Mouse (Mus musculus): Measurements from ENCODE around the gene Hist2h2ac.
"Not testable (repeated sequence)": the region's sequence is repeated elsewhere in the genome, so short reads cannot be mapped to it uniquely, and the experiment has no call there.

The Hist2h2ac gene

GRCm38 (mm10) chr3:96249034-96249345, 28.3 kb upstream of the Hist2h2ac start:
- DNase-seq (ENCODE audit: low read depth, low spot score) = no peak

GRCm38 (mm10) chr3:96248141-96249033, 27.7 kb upstream of the Hist2h2ac start:
- DNase-seq (ENCODE audit: low read depth, low spot score) = peak; percentile 32

GRCm38 (mm10) chr3:96247356-96248140, 26.9 kb upstream of the Hist2h2ac start:
- peak; percentile 65 for DNase-seq (ENCODE audit: low read depth, low spot score)

GRCm38 (mm10) chr3:96246427-96246856, 25.8 kb upstream of the Hist2h2ac start, which contains the start of gene Hist2h3c1:
TSS of gene Hist2h3c1 (plus strand) at chr3:96246685.
- not testable (repeated sequence) for DNase-seq (ENCODE audit: low read depth, low spot score)

DNA sequence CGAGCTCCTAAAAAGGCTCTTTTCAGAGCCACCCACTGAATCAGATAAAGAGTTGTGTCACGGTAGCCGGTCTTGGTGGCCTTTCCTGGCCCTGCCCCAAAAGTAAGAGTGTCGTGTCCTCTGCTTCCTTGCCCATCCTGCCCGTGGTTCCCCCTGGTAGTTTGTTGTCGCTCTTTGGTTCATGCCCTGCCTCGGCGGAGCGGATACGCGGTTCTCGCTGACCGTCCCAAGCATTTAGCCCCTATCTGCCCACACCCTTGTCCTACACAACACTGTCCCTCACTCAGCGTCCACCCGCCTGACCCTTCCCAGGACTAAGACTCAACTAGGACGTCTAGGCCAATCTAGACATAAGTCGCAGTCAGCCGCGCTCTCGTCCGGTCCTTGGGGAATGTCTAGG, 25.3 kb upstream of the Hist2h2ac start:
- DNase-seq (ENCODE audit: low read depth, low spot score) = not testable (repeated sequence)

DNA sequence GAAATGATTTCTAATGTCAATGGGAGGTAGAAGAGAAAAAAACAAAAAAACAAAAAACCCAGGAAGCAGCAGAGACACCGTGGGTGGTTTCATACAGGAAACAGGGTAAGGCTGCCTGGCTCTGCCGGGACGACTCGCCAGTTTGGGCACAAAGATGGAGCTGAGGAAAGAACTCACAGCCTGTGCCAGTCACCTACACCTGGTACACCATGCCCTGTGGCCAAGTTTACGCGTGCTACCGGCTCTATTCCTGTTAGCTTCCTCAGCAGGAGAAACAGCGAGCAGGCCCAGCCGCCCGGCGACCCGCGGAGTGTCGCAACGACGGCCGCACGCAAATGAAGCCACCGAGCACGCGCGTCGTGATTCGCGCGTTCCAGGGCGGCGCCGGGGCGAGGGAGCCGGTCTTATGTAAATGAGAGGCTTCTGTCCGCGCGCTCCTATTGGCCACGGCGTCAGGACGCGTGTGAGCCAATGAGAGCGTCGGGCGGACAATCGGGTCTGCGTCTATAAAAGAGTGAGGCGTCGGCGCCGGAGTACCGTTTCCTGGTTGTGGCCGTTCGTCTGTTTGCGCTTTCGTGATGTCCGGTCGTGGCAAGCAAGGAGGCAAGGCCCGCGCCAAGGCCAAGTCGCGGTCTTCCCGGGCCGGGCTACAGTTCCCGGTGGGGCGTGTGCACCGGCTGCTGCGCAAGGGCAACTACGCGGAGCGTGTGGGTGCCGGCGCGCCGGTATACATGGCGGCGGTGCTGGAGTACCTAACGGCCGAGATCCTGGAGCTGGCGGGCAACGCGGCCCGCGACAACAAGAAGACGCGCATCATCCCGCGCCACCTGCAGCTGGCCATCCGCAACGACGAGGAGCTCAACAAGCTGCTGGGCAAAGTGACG, 24.6 kb upstream of the Hist2h2ac start, which contains the start of gene Hist2h2aa1:
Gene Hist2h2aa1, plus strand, starts transcription at position 495 of the 884 bp plus-strand sequence.
- peak; percentile 93 for DNase-seq (ENCODE audit: low read depth, low spot score)

DNA sequence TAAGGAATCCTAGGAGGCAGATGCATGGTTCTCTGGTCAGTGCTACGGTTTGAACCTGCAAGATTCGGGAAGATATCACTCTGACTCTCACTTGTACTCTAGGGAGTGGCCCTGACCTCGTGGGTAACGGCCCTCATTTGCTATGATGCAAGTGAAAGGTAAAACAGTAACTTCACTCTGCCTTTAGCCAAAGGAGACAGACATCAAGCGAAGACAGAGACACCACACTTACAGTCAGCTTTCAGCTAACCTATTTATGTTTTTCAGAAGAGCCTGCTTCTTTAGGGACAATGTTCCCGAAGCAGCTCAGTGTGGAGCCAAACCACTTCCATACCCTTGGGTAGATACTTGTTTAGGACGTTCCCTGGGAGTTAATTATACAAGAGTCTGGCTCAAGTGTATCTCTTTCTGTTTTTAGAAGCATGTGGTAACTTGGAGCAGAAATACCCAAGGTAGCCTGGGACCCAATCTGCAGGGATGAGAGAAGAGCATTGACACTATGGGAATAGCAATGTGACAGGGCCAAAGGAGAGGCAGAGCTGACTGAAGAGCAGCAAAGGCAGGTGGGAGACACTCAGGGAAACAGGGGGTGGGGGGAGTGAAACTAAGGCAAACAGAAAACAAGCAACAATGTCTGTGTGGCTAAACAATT, 23.4 kb upstream of the Hist2h2ac start:
- peak; percentile 55 for DNase-seq (ENCODE audit: low read depth, low spot score)

DNA sequence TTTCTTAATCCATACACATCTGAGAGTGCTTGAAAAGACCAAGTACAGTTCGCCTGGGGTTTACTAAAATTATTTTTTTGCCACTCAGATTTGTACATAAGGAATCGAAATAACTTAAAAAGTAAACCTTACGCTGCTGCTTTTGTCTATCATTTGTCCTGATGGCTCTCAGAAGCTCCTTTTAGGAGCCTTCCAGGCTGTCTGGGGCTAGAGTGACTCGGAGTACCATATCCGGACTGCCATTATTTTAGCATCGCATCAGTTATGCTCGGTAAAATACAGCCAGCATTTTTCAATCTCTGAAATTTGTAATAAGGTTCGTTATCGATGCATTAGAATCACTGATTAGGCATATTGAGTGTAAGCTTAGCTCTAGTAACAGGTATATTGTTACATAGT, 20.1 kb upstream of the Hist2h2ac start:
- DNase-seq (ENCODE audit: low read depth, low spot score) = no peak

DNA sequence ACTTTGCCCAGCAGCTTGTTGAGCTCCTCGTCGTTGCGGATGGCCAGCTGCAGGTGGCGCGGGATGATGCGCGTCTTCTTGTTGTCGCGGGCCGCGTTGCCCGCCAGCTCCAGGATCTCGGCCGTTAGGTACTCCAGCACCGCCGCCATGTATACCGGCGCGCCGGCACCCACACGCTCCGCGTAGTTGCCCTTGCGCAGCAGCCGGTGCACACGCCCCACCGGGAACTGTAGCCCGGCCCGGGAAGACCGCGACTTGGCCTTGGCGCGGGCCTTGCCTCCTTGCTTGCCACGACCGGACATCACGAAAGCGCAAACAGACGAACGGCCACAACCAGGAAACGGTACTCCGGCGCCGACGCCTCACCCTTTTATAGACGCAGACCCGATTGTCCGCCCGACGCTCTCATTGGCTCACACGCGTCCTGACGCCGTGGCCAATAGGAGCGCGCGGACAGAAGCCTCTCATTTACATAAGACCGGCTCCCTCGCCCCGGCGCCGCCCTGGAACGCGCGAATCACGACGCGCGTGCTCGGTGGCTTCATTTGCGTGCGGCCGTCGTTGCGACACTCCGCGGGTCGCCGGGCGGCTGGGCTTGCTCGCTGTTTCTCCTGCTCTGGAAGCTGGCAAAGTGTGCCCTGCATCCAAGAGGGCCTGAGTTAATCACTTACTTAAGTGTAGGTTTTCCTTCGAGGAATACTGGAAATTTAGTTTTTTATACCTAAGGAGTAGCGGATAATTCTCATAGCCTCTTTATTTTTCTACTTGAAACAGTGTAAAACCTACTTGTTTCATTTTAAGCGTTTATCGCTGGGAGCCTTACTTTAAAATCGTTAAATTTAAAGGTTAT, 19.5 kb upstream of the Hist2h2ac start, which contains the start of gene Hist2h2aa2:
Gene Hist2h2aa2, minus strand, starts transcription at position 328 of the 850 bp plus-strand sequence.
- peak; percentile 75 for DNase-seq (ENCODE audit: low read depth, low spot score)

DNA sequence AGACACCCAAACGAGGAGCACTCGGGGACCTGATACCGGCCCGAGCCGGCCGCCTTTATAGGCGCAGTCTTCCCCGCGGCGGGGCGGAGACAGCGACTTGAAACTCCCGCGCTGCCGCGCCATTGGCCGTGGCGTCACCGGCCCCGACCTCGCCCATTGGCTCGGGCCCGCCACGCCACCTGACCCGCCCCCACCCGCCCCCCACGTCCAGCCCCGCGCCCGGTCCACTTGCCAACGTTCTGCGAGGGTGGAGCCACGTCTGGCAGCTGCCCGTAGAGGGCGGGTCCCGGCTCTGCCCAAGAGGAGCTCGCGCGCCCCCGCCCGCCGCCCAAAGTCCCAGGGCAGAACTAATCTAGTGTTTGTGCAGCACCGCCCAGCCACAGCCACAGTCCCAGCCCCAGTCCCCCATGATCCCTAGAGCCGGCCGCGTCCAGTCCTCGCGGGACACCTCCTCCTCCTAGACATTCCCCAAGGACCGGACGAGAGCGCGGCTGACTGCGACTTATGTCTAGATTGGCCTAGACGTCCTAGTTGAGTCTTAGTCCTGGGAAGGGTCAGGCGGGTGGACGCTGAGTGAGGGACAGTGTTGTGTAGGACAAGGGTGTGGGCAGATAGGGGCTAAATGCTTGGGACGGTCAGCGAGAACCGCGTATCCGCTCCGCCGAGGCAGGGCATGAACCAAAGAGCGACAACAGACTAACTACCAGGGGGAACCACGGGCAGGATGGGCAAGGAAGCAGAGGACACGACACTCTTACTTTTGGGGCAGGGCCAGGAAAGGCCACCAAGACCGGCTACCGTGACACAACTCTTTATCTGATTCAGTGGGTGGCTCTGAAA, 18.5 kb upstream of the Hist2h2ac start, which contains the start of gene Hist2h3c2:
Gene Hist2h3c2, minus strand, starts transcription at position 174 of the 840 bp plus-strand sequence.
- DNase-seq (ENCODE audit: low read depth, low spot score) = not testable (repeated sequence)

- DNase-seq (ENCODE audit: low read depth, low spot score) = peak; percentile 72
These were observed 17.3 kb upstream of the Hist2h2ac start for GRCm38 (mm10) chr3:96237904-96238511.

- peak; percentile 48 for DNase-seq (ENCODE audit: low read depth, low spot score)
These were observed 16.7 kb upstream of the Hist2h2ac start for GRCm38 (mm10) chr3:96237335-96237903.

GRCm38 (mm10) chr3:96236834-96237334, 16.2 kb upstream of the Hist2h2ac start:
- peak; percentile 37 for DNase-seq (ENCODE audit: low read depth, low spot score)

- DNase-seq (ENCODE audit: low read depth, low spot score) = no peak
These were observed 15.2 kb upstream of the Hist2h2ac start for GRCm38 (mm10) chr3:96235836-96236235.

DNA sequence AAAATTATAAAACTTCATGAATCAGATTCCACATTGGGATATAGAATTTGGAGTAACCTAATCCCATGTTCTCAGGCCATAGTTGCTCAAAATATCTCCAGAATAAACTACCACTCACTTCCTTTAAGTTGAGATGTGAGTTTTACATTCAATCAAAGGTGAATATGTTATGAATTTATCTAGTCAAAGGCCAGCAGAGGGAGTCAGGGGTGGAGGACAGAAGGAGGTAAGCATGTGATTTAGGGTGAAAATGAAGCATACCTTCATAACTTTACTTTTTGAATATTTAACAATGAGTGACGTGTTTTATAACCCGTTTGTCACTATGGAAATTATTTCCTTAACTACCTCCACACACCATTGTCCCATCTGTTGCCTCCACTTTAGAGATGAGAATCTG, 14.2 kb upstream of the Hist2h2ac start:
- peak; percentile 32 for DNase-seq (ENCODE audit: low read depth, low spot score)

DNA sequence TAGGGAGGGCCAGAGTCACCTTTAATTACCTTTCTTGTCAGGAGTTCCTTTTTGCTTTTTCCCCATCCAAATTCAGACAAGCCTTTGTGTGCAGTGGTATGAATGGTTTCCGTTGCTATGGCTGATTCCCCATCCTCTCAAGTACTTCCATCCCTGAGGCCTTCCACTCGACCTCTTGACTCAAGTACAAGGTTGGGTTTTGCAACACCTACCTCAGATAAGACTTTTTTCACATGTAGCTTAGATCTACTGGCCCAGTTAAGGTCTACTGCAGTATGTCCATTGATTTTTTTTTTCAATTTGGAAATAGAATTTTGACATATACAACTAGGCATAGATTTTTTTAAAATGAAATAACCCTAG, 11.1 kb upstream of the Hist2h2ac start:
- DNase-seq (ENCODE audit: low read depth, low spot score) = no peak

DNA sequence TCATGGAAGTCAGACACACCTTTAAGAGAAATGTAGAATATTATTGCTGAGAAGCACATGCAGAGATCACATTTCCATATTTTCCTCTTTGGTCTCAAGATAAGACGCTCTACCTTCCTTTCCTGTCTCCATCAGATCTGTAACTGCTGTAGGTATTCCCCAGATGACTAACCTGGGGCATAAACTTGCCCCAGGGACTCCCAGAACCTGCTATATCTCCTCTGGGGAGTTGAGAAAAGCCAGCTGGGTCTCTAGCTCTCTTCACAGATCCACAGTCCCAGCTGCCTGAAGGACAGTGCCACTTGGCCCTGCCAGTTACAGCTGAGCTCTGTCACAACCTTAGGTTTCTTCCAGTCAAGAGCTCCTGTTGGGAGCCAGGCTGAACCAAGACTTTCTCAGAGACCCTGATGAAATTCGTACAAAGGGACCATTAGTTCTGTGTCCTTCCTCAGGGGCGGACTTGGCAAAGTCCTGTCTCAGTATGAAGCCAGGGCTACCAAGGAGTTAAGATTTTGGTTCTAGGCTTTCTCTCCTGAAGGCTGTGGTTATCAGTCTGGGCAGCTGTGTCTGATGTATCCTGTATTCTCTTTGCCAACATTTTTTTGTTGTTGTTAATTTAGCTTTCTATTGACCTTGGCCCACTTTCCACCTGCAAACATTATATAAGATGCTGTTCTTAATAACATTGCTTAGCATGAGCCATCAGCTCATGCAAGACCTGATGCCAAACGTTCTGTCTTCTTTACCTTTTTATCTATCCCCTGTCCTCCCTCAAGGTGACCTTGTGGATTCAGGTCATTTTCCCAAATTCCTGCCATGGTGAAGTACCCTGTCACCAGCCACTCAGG, 10.5 kb upstream of the Hist2h2ac start:
- no peak for DNase-seq (ENCODE audit: low read depth, low spot score)

All from A20 (cell line).